41 mouse cellular contexts compared by ENCODE assay signal in genomic region chr12:105280076-105280475, GRCm38 (mm10). TPM values are rescaled to one million over a fixed set of nuclear protein-coding genes. Genes with fewer than 3 reads are reported as not detected.
DNase-seq lines count a peak whose midpoint lies in the region; ATAC-seq and TF ChIP-seq lines count a peak whose summit lies in the region.
"Had no signal": no experiment of that assay in that cellular context is flagged by ENCODE, and none has a peak within 500 bp of the region (broad histone marks: within the 10 kb centered on the region; RNA-seq: fewer than 3 reads in every experiment).

No protein-coding gene starts in this region.

- WGBS in hindbrain, postnatal 0 days: 56% methylated on average over 10 of the region's 10 CpGs
- WGBS in hindbrain, embryonic 14.5 days: 77% methylated on average over 10 of the region's 10 CpGs
- 23% methylated on average over 10 of the region's 10 CpGs for WGBS in cerebellum, adult 2 months
- WGBS in heart, embryonic 12.5 days: 63% methylated on average over 10 of the region's 10 CpGs

- TF ChIP-seq CTCF in hindbrain, postnatal 0 days (IDR thresholded peaks at IDR 0.05; ENCODE audit: low read depth): no peak
- TF ChIP-seq CTCF in cerebellum, adult 2 months (IDR thresholded peaks at IDR 0.05; ENCODE audit: borderline replicate concordance, insufficient read depth, low read depth, low read length): no peak

- DNase-seq in hindbrain, postnatal 0 days (ENCODE audit: low spot score): peak; percentile 57
- no peak for DNase-seq in hindbrain, embryonic 14.5 days (ENCODE audit: low spot score)
- DNase-seq in kidney, postnatal 4 days: peak; percentile 18 to 19
- DNase-seq in kidney, postnatal 25 days: no peak
- peak; percentile 65 to 80 for DNase-seq in cerebellum, adult 2 months
- DNase-seq in cerebellum, postnatal 14 days: peak; percentile 80 to 82
- DNase-seq in spleen, adult 12 weeks (ENCODE audit: low spot score): no peak
- DNase-seq: adrenal gland, postnatal 10 days; gastrocnemius, adult 2 months; gastrocnemius, postnatal 36 days; heart, adult 18-20 months; heart, postnatal 10 days; kidney, adult 9 months; lung, adult 18-20 months; lung, postnatal 4 days; midbrain, embryonic 14.5 days; right cerebral cortex, postnatal 25 days; thymus, adult 2 months; thymus, postnatal 36 days had no signal

- H3K9me3 ChIP-seq in hindbrain, postnatal 0 days (ENCODE audit: low read length): no peaks in the 10 kb centered on the region
- H3K9me3 ChIP-seq in hindbrain, embryonic 14.5 days (ENCODE audit: control insufficient read depth, low read length): no peaks in the 10 kb centered on the region
- H3K9me3 ChIP-seq in heart, embryonic 12.5 days (replicated peaks): 0 out of 2 replicates have a peak, but pooled peaks cover 4% of the 10 kb centered on the region
- H3K9me3 ChIP-seq: heart, embryonic 13.5 days; intestine, embryonic 15.5 days; liver, embryonic 12.5 days had no signal

- no peak overlapping the region for H3K27ac ChIP-seq in hindbrain, postnatal 0 days
- H3K27ac ChIP-seq in hindbrain, embryonic 14.5 days: no peak overlapping the region
- H3K27ac ChIP-seq in cerebellum, adult 2 months (ENCODE audit: insufficient read depth, low read length): no peak overlapping the region
- H3K27ac ChIP-seq in heart, embryonic 12.5 days (ENCODE audit: poor library complexity, severe bottlenecking): no peak overlapping the region
- H3K27ac ChIP-seq: embryonic facial prominence, embryonic 13.5 days; gastrocnemius, adult 2 months; heart, embryonic 13.5 days; hindbrain, embryonic 10.5 days; intestine, embryonic 15.5 days; layer of hippocampus, adult 2 months; left cerebral cortex, adult 2 months; liver, embryonic 12.5 days; stomach, postnatal 0 days had no signal

- peaks cover 6% of the 10 kb centered on the region for H3K4me1 ChIP-seq in hindbrain, postnatal 0 days (ENCODE audit: insufficient read depth, low read length)
- no peaks in the 10 kb centered on the region; the same call in 1 of the 2 replicates for H3K4me1 ChIP-seq in hindbrain, embryonic 14.5 days (replicated peaks; ENCODE audit: control insufficient read depth, insufficient read depth, low read length)
- peaks cover 11% of the 10 kb centered on the region for H3K4me1 ChIP-seq in cerebellum, adult 2 months (ENCODE audit: control insufficient read depth, insufficient read depth, low read length)
- no peaks in the 10 kb centered on the region for H3K4me1 ChIP-seq in heart, embryonic 12.5 days (replicated peaks)
- H3K4me1 ChIP-seq: embryonic facial prominence, embryonic 13.5 days; heart, embryonic 13.5 days; intestine, embryonic 15.5 days; liver, embryonic 12.5 days had no signal

- no peaks in the 10 kb centered on the region for H3K36me3 ChIP-seq in hindbrain, postnatal 0 days (ENCODE audit: insufficient read depth, low read length)
- no peaks in the 10 kb centered on the region for H3K36me3 ChIP-seq in hindbrain, embryonic 14.5 days (replicated peaks; ENCODE audit: control insufficient read depth, insufficient read depth)
- H3K36me3 ChIP-seq in heart, embryonic 12.5 days: no peaks in the 10 kb centered on the region
- H3K36me3 ChIP-seq: embryonic facial prominence, embryonic 13.5 days; heart, embryonic 13.5 days; hindbrain, embryonic 10.5 days; intestine, embryonic 15.5 days; liver, embryonic 12.5 days had no signal

- TF ChIP-seq POLR2A in cerebellum, adult 2 months (IDR thresholded peaks at IDR 0.05; ENCODE audit: borderline replicate concordance, insufficient read depth, low read length): no peak

- no peak overlapping the region for H3K4me3 ChIP-seq in hindbrain, postnatal 0 days (ENCODE audit: low read length)
- H3K4me3 ChIP-seq in hindbrain, embryonic 14.5 days (replicated peaks; ENCODE audit: low read length): no peak overlapping the region
- H3K4me3 ChIP-seq in cerebellum, adult 2 months (replicated peaks; ENCODE audit: insufficient read depth, low read depth, low read length): no peak overlapping the region
- no peak overlapping the region for H3K4me3 ChIP-seq in heart, embryonic 12.5 days
- H3K4me3 ChIP-seq: embryonic facial prominence, embryonic 13.5 days; gastrocnemius, adult 2 months; heart, embryonic 13.5 days; hindbrain, embryonic 10.5 days; intestine, embryonic 15.5 days; layer of hippocampus, adult 2 months; left cerebral cortex, adult 2 months; liver, embryonic 12.5 days had no signal

- ATAC-seq in hindbrain, postnatal 0 days: 0 out of 2 replicates have a peak, but pooled peaks have one; percentile 34
- ATAC-seq in hindbrain, embryonic 14.5 days (ENCODE audit: low FRiP score): no peak
- no peak for ATAC-seq in heart, embryonic 12.5 days (ENCODE audit: insufficient number of reproducible peaks, low FRiP score)
- ATAC-seq: forebrain, embryonic 16.5 days; hindbrain, embryonic 16.5 days; intestine, embryonic 15.5 days; liver, embryonic 12.5 days; lung, postnatal 0 days; Patski had no signal

- no peaks in the 10 kb centered on the region for H3K27me3 ChIP-seq in hindbrain, postnatal 0 days (ENCODE audit: insufficient read depth, low read length)
- H3K27me3 ChIP-seq in hindbrain, embryonic 14.5 days (ENCODE audit: control insufficient read depth, insufficient read depth, low read length): no peaks in the 10 kb centered on the region
- no peaks in the 10 kb centered on the region for H3K27me3 ChIP-seq in cerebellum, adult 2 months (ENCODE audit: control insufficient read depth, insufficient read depth, low read length)
- peaks cover 53% of the 10 kb centered on the region for H3K27me3 ChIP-seq in heart, embryonic 12.5 days (replicated peaks)
- H3K27me3 ChIP-seq: liver, embryonic 12.5 days had no signal

- H3K4me2 ChIP-seq in hindbrain, postnatal 0 days (ENCODE audit: low read depth, low read length): no peak overlapping the region
- no peak overlapping the region for H3K4me2 ChIP-seq in hindbrain, embryonic 14.5 days (replicated peaks)
- H3K4me2 ChIP-seq in heart, embryonic 12.5 days: no peak overlapping the region
- H3K4me2 ChIP-seq: embryonic facial prominence, embryonic 13.5 days; heart, embryonic 13.5 days; intestine, embryonic 15.5 days; liver, embryonic 12.5 days had no signal

- H3K9ac ChIP-seq in hindbrain, postnatal 0 days (replicated peaks; ENCODE audit: low read length): no peak overlapping the region
- no peak overlapping the region for H3K9ac ChIP-seq in hindbrain, embryonic 14.5 days
- H3K9ac ChIP-seq in heart, embryonic 12.5 days: no peak overlapping the region
- H3K9ac ChIP-seq: embryonic facial prominence, embryonic 13.5 days; heart, embryonic 13.5 days; intestine, embryonic 15.5 days; liver, embryonic 12.5 days had no signal

RNA-seq across cellular contexts. Expression of gene Tunar, which starts 53.6 kb away (rescaled TPM):
- 29.5 and 29.6 TPM in 2 replicates for total RNA-seq in hindbrain, postnatal 0 days (2014; rRNA removed)
- polyA plus RNA-seq in hindbrain, postnatal 0 days (2015; fragmentation: Nextera tagmentation; extraction: Ambion mirVana): 13.8 and 18.3 TPM in 2 replicates
- polyA plus RNA-seq in hindbrain, embryonic 14.5 days (2014; fragmentation: Nextera tagmentation; extraction: Ambion mirVana): 20.3 and 25.9 TPM in 2 replicates
- polyA plus RNA-seq in cerebellum, adult 2 months (2012; rRNA removed): 29.6 and 32.4 TPM in 2 replicates
- 0.10 and 0.15 TPM in 2 replicates for polyA plus RNA-seq in heart, embryonic 12.5 days (2016; fragmentation: Nextera tagmentation; extraction: Ambion mirVana)
- total RNA-seq: common myeloid progenitor, adult 5-6 weeks; gastrocnemius, adult 2 months; gastrocnemius, postnatal 36 days; heart, adult 18-20 months; megakaryocyte-erythroid progenitor cell, adult 5-6 weeks; MEL; neutrophil, adult 5-6 weeks had no signal
- polyA plus RNA-seq: heart, embryonic 13.5 days; liver, embryonic 12.5 days; lung, postnatal 0 days; Patski; spleen, adult 2 months had no signal

RNA-seq across cellular contexts. Expression of gene Tcl1, which starts 57.5 kb away (rescaled TPM):
- not detected in 2 replicates for total RNA-seq in hindbrain, postnatal 0 days (2014; rRNA removed)
- not detected in 2 replicates for polyA plus RNA-seq in hindbrain, postnatal 0 days (2015; fragmentation: Nextera tagmentation; extraction: Ambion mirVana)
- polyA plus RNA-seq in hindbrain, embryonic 14.5 days (2014; fragmentation: Nextera tagmentation; extraction: Ambion mirVana): not detected in 2 replicates
- not detected in 2 replicates for polyA plus RNA-seq in cerebellum, adult 2 months (2012; rRNA removed)
- polyA plus RNA-seq in heart, embryonic 12.5 days (2016; fragmentation: Nextera tagmentation; extraction: Ambion mirVana): not detected in 2 replicates
- total RNA-seq: common myeloid progenitor, adult 5-6 weeks; gastrocnemius, adult 2 months; gastrocnemius, postnatal 36 days; heart, adult 18-20 months; heart, postnatal 10 days; layer of hippocampus, adult 2 months; layer of hippocampus, postnatal 14 days; left cerebral cortex, adult 2 months; left cerebral cortex, postnatal 36 days; megakaryocyte-erythroid progenitor cell, adult 5-6 weeks; MEL; neutrophil, adult 5-6 weeks had no signal
- polyA plus RNA-seq: embryonic facial prominence, embryonic 13.5 days; forebrain, embryonic 11.5 days; forebrain, embryonic 16.5 days; heart, embryonic 13.5 days; hindbrain, embryonic 10.5 days; hindbrain, embryonic 16.5 days; intestine, embryonic 15.5 days; limb, embryonic 14.5 days; liver, embryonic 12.5 days; lung, postnatal 0 days; midbrain, embryonic 14.5 days; Patski; spleen, adult 2 months; stomach, postnatal 0 days had no signal

Comparison
In these comparisons a context has a peak if more than half of its experiments do, and no peak if none do; other contexts are left out.
1. DNase-seq: peak in hindbrain, postnatal 0 days (single experiment), kidney, postnatal 4 days (2 of 2), cerebellum, adult 2 months (2 of 2) and cerebellum, postnatal 14 days (2 of 2); none in hindbrain, embryonic 14.5 days (single experiment), kidney, postnatal 25 days (0 of 2) and spleen, adult 12 weeks (single experiment).
2. RNA of gene Tunar, which starts 53.6 kb away (polyA plus RNA-seq): 29.6 to 32.4 TPM in cerebellum, adult 2 months, 20.3 to 25.9 TPM in hindbrain, embryonic 14.5 days and 13.8 to 18.3 TPM in hindbrain, postnatal 0 days; 0.10 to 0.15 TPM in heart, embryonic 12.5 days; every median in the first group is over 10 times any median in the second.